Mouse (Mus musculus): ENCODE measurements around the gene Armc9. TPM values are rescaled to one million over a fixed set of nuclear protein-coding genes. Genes with fewer than 3 reads are reported as not detected.
A peak's percentile ranks its signal among the peaks of the same experiment; 100 is the strongest.

Armc9 gene
- polyA plus RNA-seq, 1 experiment, result 14.8 TPM

- TF ChIP-seq CTCF (IDR thresholded peaks at IDR 0.05; ENCODE audit: borderline replicate concordance, insufficient read depth, low read length) (no peak), POLR2A (IDR thresholded peaks at IDR 0.05; ENCODE audit: low read depth, low read length) (no peak)
- no peak overlapping the region for H3K27ac ChIP-seq (ENCODE audit: insufficient read depth, low read length)
- no peaks in the 10 kb centered on the region for H3K4me1 ChIP-seq (ENCODE audit: control insufficient read depth, insufficient read depth, low read length)
- no peak overlapping the region for H3K4me3 ChIP-seq (ENCODE audit: insufficient read depth, low read length)
Measured at GRCm38 (mm10) chr1:86212731-86213130, 58.2 kb downstream of the Armc9 start.

GRCm38 (mm10) chr1:86214158-86214557, 59.6 kb downstream of the Armc9 start:
- Histone ChIP-seq H3K4me3 (ENCODE audit: insufficient read depth, low read length) (no peak overlapping the region), H3K27ac (ENCODE audit: insufficient read depth, low read length) (no peak overlapping the region), H3K4me1 (ENCODE audit: control insufficient read depth, insufficient read depth, low read length) (no peaks in the 10 kb centered on the region)
- TF ChIP-seq CTCF (IDR thresholded peaks at IDR 0.05; ENCODE audit: borderline replicate concordance, insufficient read depth, low read length) (peak; percentile 89; the same call in 1 of the 2 replicates), POLR2A (IDR thresholded peaks at IDR 0.05; ENCODE audit: low read depth, low read length) (no peak)

DNA sequence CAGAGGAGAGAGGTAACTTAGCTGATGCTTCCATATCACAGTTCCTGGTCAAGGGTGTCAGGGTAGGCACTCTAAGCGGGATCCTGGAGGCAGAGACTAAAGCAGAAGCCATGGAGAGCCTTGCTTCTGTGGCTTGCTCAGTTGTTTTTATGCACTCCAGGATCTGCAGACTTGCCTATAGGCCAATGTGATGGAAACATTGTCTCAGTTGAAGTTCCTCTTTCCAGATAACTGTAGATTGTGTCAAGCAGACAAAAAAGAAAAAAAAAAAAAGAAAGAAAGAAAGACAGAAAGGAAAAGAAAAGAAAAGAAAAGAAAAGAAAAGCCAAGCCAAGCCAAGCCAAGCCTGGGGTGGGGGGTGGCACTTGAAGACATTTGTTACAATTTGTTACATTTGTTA, 60.7 kb downstream of the Armc9 start:
- H3K4me3 ChIP-seq (ENCODE audit: insufficient read depth, low read length), result no peak overlapping the region
- TF ChIP-seq CTCF (IDR thresholded peaks at IDR 0.05; ENCODE audit: borderline replicate concordance, insufficient read depth, low read length) (no peak), POLR2A (IDR thresholded peaks at IDR 0.05; ENCODE audit: low read depth, low read length) (no peak)
- H3K27ac ChIP-seq (ENCODE audit: insufficient read depth, low read length), result no peak overlapping the region
- H3K4me1 ChIP-seq (ENCODE audit: control insufficient read depth, insufficient read depth, low read length), result no peaks in the 10 kb centered on the region

DNA sequence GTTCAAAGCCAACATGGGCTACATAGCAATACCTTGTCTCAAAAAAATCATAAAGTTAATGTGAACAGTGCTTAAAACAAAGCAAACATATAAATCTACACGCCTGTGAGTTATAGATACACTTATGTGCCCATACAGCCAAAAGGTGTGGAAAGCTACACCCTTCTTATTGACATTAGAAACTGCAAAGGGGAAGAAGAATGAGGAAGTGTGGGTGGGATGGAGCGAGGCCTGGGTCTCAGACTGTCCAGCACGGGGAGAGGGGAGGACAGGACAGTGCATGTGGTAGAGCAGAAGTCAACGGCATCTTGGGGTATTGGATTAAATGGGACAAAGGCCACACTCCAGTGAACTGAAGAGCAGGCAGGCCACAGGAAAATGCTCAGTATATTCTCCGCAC, 61.8 kb downstream of the Armc9 start:
- no peak overlapping the region for H3K27ac ChIP-seq (ENCODE audit: insufficient read depth, low read length)
- no peak for TF ChIP-seq POLR2A (IDR thresholded peaks at IDR 0.05; ENCODE audit: low read depth, low read length)
- TF ChIP-seq CTCF (IDR thresholded peaks at IDR 0.05; ENCODE audit: borderline replicate concordance, insufficient read depth, low read length), result no peak
- H3K4me3 ChIP-seq (ENCODE audit: insufficient read depth, low read length), result no peak overlapping the region
- no peaks in the 10 kb centered on the region for H3K4me1 ChIP-seq (ENCODE audit: control insufficient read depth, insufficient read depth, low read length)

DNA sequence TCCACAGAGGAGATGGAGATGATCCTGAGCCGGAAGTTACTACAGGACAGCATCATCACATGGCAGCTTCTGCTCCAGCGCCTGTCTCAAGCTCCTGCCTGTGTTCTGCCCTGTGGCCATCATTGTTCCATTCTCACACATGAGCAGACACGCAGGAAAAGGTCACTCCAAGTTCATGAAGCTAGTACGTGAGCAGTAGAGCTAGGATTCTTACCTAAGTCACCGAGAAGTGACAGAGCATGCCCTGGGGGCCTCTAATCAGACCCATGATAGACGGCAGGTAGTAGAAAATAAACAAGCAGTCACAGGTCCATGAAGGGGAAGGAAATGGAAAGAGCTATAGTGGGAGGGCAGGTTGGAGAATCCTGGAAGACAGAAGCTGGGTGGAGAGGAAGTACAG, 63.4 kb downstream of the Armc9 start:
- TF ChIP-seq CTCF (IDR thresholded peaks at IDR 0.05; ENCODE audit: borderline replicate concordance, insufficient read depth, low read length), result no peak
- no peak for TF ChIP-seq POLR2A (IDR thresholded peaks at IDR 0.05; ENCODE audit: low read depth, low read length)
- Histone ChIP-seq H3K27ac (ENCODE audit: insufficient read depth, low read length) (no peak overlapping the region), H3K4me3 (ENCODE audit: insufficient read depth, low read length) (no peak overlapping the region), H3K4me1 (ENCODE audit: control insufficient read depth, insufficient read depth, low read length) (no peaks in the 10 kb centered on the region)

DNA sequence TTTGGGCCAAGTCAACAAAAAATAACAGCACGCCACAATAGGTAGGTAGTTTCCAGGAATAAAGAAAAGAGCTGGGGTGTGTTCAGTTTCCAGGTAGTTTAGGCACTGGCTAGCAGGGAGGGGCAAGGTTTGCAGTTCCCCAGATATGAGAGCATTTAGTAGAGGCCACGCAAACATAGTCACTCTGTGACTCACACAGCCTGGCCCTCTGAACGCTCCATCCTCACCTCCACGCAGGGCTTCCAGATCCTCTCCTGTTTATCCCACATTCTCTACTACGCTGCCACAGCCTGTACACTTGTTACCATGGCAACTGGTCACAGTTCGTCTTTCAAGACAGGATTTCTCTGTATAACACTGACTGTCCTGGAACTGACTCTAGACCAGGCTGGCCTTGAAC, 70.6 kb downstream of the Armc9 start:
- Histone ChIP-seq H3K27ac (ENCODE audit: insufficient read depth, low read length) (no peak overlapping the region), H3K4me3 (ENCODE audit: insufficient read depth, low read length) (no peak overlapping the region), H3K4me1 (ENCODE audit: control insufficient read depth, insufficient read depth, low read length) (no peaks in the 10 kb centered on the region)
- TF ChIP-seq POLR2A (IDR thresholded peaks at IDR 0.05; ENCODE audit: low read depth, low read length) (no peak), CTCF (IDR thresholded peaks at IDR 0.05; ENCODE audit: borderline replicate concordance, insufficient read depth, low read length) (no peak)

DNA sequence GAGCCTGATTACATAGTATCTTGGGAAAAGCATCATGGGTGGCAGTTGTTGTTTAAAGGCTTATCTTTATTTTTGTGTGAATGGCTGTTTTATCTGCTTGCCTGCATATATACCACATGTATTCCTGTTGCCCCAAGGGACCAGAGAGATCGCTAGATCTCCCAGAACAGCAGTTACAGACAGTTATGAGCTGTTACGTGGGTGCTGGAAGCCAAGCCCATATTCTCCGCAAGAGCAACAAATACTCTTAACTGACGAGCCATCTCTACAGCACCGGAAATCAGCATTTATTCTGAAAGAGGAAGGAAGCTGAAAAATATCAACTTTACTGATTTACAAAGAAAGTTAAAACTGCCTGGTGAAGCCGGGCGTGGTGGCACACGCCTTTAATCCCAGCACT, 74.1 kb downstream of the Armc9 start:
- no peaks in the 10 kb centered on the region for H3K4me1 ChIP-seq (ENCODE audit: control insufficient read depth, insufficient read depth, low read length)
- no peak overlapping the region for H3K27ac ChIP-seq (ENCODE audit: insufficient read depth, low read length)
- H3K4me3 ChIP-seq (ENCODE audit: insufficient read depth, low read length), result no peak overlapping the region
- TF ChIP-seq POLR2A (IDR thresholded peaks at IDR 0.05; ENCODE audit: low read depth, low read length) (no peak), CTCF (IDR thresholded peaks at IDR 0.05; ENCODE audit: borderline replicate concordance, insufficient read depth, low read length) (no peak)

DNA sequence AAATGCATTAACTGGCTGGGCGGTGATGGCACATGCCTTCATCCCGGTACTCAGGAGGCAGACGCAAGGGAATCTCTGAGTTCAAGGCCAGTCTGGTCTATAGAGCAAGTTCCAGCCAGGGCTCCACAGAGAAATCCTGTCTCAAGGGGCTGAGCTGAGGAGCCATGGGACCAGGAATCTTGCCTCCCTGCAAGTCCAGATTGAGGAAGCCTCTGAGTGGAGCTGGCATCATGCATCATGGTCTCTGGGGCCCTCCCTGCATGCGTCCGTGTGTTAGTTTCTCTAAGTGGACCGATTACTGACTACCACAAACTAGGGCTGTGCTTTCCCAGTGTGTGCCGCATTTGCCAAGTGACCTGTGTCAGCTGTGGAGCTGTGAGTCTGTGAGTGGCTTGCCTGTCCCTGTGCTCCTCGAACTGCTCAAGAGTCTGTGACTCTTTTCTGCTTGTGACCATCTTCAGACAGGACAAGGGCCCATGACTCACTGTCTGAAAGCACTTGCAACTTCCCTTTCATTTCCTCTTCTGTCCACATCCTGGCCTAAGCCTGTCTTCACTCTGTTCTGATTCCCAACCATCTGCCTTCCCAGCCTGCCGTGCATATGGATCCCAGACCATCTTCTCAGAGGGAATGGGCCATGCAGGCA, 74.7 kb downstream of the Armc9 start:
- TF ChIP-seq CTCF (IDR thresholded peaks at IDR 0.05; ENCODE audit: borderline replicate concordance, insufficient read depth, low read length) (no peak), POLR2A (IDR thresholded peaks at IDR 0.05; ENCODE audit: low read depth, low read length) (no peak)
- Histone ChIP-seq H3K4me1 (ENCODE audit: control insufficient read depth, insufficient read depth, low read length) (no peaks in the 10 kb centered on the region), H3K4me3 (ENCODE audit: insufficient read depth, low read length) (no peak overlapping the region), H3K27ac (ENCODE audit: insufficient read depth, low read length) (no peak overlapping the region)

DNA sequence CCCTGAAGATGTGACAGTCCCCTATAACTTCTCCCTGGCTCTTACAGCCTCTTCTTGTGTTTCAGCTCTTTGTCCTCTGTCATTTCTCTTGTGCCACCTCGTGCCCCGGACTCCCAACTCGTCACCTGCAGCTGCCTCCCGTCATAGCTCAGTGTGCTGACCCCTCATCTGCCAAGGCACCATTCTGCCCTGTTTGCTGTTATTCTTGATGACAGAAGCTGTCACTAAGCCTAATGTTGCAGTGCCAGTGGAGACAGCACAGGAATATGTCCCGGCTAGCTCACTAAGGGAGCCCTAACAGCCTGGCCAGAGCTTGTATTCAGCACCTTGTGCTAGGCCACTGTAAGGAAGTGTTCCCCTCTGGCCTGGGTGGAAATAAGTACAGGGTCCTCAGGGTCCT, 78.1 kb downstream of the Armc9 start:
- no peak overlapping the region for H3K4me3 ChIP-seq (ENCODE audit: insufficient read depth, low read length)
- no peak for TF ChIP-seq POLR2A (IDR thresholded peaks at IDR 0.05; ENCODE audit: low read depth, low read length)
- TF ChIP-seq CTCF (IDR thresholded peaks at IDR 0.05; ENCODE audit: borderline replicate concordance, insufficient read depth, low read length), result no peak
- no peak overlapping the region for H3K27ac ChIP-seq (ENCODE audit: insufficient read depth, low read length)

DNA sequence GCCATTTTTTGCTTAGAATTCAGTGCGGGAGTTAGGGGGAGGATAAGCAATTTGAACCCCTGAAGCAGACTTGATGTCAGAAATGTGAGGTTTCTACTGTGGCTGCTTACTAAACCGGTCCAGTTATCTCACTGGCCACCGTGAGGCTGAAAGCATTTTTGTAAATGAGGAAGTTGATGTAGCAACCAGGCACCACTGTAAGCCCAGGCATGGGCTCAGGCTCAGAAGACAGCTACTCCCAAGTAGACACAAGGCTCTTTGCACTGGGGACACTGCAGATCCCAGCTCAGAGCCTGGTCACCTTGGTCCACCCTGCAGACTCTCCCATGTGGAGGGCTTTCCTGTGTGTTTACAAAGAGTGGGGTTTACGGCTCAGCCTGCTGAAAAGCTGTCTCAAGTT, 79.2 kb downstream of the Armc9 start:
- Histone ChIP-seq H3K27ac (ENCODE audit: insufficient read depth, low read length) (no peak overlapping the region), H3K4me3 (ENCODE audit: insufficient read depth, low read length) (no peak overlapping the region), H3K4me1 (ENCODE audit: control insufficient read depth, insufficient read depth, low read length) (no peaks in the 10 kb centered on the region)
- TF ChIP-seq POLR2A (IDR thresholded peaks at IDR 0.05; ENCODE audit: low read depth, low read length) (no peak), CTCF (IDR thresholded peaks at IDR 0.05; ENCODE audit: borderline replicate concordance, insufficient read depth, low read length) (no peak)

More for the DNA sequence above, 78.1 kb downstream of the Armc9 start:
- no peaks in the 10 kb centered on the region for H3K4me1 ChIP-seq (ENCODE audit: control insufficient read depth, insufficient read depth, low read length)

All from embryonic fibroblast, embryonic 13.5 days (primary cell).